Mouse (Mus musculus) MEL (cell line): ENCODE measurements around the gene Shtn1. TPM values are rescaled to one million over a fixed set of nuclear protein-coding genes. Genes with fewer than 3 reads are reported as not detected.

Source experiments
- DNase-seq: peaks from one replicate; pipeline ENCODE4 v3.0.0; 2011; ENCODE audit warnings: low read depth, low spot score
- H3K27ac ChIP-seq: 2 replicates; pipeline ENCODE4 v1.5.1; 2012; ENCODE audit warnings: low read depth, mild to moderate bottlenecking, control low read depth, low read length, moderate library complexity; ENCODE audit not compliant: control insufficient read depth
- H3K27me3 ChIP-seq, 2 experiments: fragments of 150-350 bp in 1 of 2; sonication (generic) in 1 of 2; 2 replicates each; pipeline ENCODE4 v1.6.1; 2012; ENCODE audit warnings: low read length in 2 of 2, mild to moderate bottlenecking in 2 of 2, improper control_type of control experiment in 1 of 2, moderate library complexity in 1 of 2; ENCODE audit not compliant: insufficient read depth in 2 of 2, control insufficient read depth in 1 of 2
- H3K36me3 ChIP-seq, 2 experiments: 2 replicates each; pipeline ENCODE4 v1.6.1; 2012 to 2014; ENCODE audit warnings: low read length in 2 of 2, improper control_type of control experiment in 1 of 2, inconsistent platforms in 1 of 2, mild to moderate bottlenecking in 1 of 2; ENCODE audit not compliant: insufficient read depth in 2 of 2, control insufficient read depth in 1 of 2
- H3K4me1 ChIP-seq, 2 experiments: fragments of 150-350 bp in 1 of 2; sonication (generic) in 1 of 2; 2 replicates each; pipeline ENCODE4 v1.6.1; 2012; ENCODE audit warnings: low read length in 2 of 2, improper control_type of control experiment in 1 of 2, mild to moderate bottlenecking in 1 of 2; ENCODE audit not compliant: insufficient read depth in 2 of 2, control insufficient read depth in 1 of 2
- H3K4me3 ChIP-seq, 2 experiments: fragments of 150-350 bp in 1 of 2; sonication (generic) in 1 of 2; 2 replicates each; pipeline ENCODE4 v1.5.1; 2012; ENCODE audit warnings: low read depth in 2 of 2, low read length in 2 of 2, mild to moderate bottlenecking in 2 of 2, moderate library complexity in 2 of 2, control low read depth in 1 of 2, improper control_type of control experiment in 1 of 2; ENCODE audit not compliant: control insufficient read depth in 1 of 2, insufficient read depth in 1 of 2
- H3K79me2 ChIP-seq: 2 replicates; pipeline ENCODE4 v1.6.1; 2012; ENCODE audit warnings: mild to moderate bottlenecking, low read length, moderate library complexity; ENCODE audit not compliant: control insufficient read depth, poor library complexity, insufficient read depth
- H3K9ac ChIP-seq: 2 replicates; pipeline ENCODE4 v1.6.1; 2012; ENCODE audit warnings: low read depth, mild to moderate bottlenecking, control low read depth, low read length, moderate library complexity; ENCODE audit not compliant: control insufficient read depth, poor library complexity, severe bottlenecking
- H3K9me3 ChIP-seq: fragments of 150-350 bp; sonication (generic); replicated peaks from 2 replicates; pipeline ENCODE4 v1.6.1; 2012; ENCODE audit warnings: mild to moderate bottlenecking, low read length, improper control_type of control experiment, moderate library complexity; ENCODE audit not compliant: insufficient read depth
- E2F4 ChIP-seq: IDR thresholded peaks from 2 replicates; pipeline ENCODE4 v1.6.1; 2011; ENCODE audit warnings: low read depth, low read length, improper control_type of control experiment, borderline replicate concordance
- EP300 ChIP-seq, 2 experiments: IDR thresholded peaks; 2 replicates each; pipeline ENCODE4 v1.6.1; 2011; ENCODE audit warnings: improper control_type of control experiment in 2 of 2, low read length in 2 of 2, low read depth in 1 of 2, mild to moderate bottlenecking in 1 of 2
- HCFC1 ChIP-seq: IDR thresholded peaks from 2 replicates; pipeline ENCODE4 v1.6.1; 2012; ENCODE audit warnings: low read depth, mild to moderate bottlenecking, inconsistent platforms, low read length, improper control_type of control experiment, moderate library complexity
- KAT2A ChIP-seq: conservative IDR thresholded peaks from 2 replicates; pipeline ENCODE4 v1.6.1; 2012; ENCODE audit warnings: low read depth, low read length, improper control_type of control experiment, inconsistent platforms
- MAX ChIP-seq: IDR thresholded peaks from 2 replicates; pipeline ENCODE4 v1.6.1; 2011; ENCODE audit warnings: low read length, improper control_type of control experiment
- MAZ ChIP-seq: IDR thresholded peaks from 2 replicates; pipeline ENCODE4 v1.6.1; 2012; ENCODE audit warnings: low read depth, mild to moderate bottlenecking, inconsistent platforms, low read length, improper control_type of control experiment
- MXI1 ChIP-seq: IDR thresholded peaks from 2 replicates; pipeline ENCODE4 v1.6.1; 2011; ENCODE audit warnings: mild to moderate bottlenecking, low read depth, low read length, improper control_type of control experiment
- MYB ChIP-seq: IDR thresholded peaks from 2 replicates; pipeline ENCODE4 v1.6.1; 2011; ENCODE audit warnings: mild to moderate bottlenecking, low read depth, low read length, improper control_type of control experiment
- MYC ChIP-seq: IDR thresholded peaks from 2 replicates; pipeline ENCODE4 v1.6.1; 2011; ENCODE audit warnings: low read depth, mild to moderate bottlenecking, low read length, improper control_type of control experiment, moderate library complexity
- NELFE ChIP-seq: IDR thresholded peaks from 2 replicates; pipeline ENCODE4 v1.6.1; 2011; ENCODE audit warnings: low read depth, low read length, improper control_type of control experiment
- POLR2AphosphoS5 ChIP-seq: IDR thresholded peaks from 2 replicates; pipeline ENCODE4 v1.6.1; 2012; ENCODE audit warnings: low read depth, borderline replicate concordance, mild to moderate bottlenecking, inconsistent platforms, low read length, moderate library complexity, mixed read lengths
- RCOR1 ChIP-seq: IDR thresholded peaks from 2 replicates; pipeline ENCODE4 v1.6.1; 2012; ENCODE audit warnings: low read depth, mild to moderate bottlenecking, inconsistent platforms, low read length, improper control_type of control experiment
- SIN3A ChIP-seq: IDR thresholded peaks from 2 replicates; pipeline ENCODE4 v1.6.1; 2012; ENCODE audit warnings: low read length, improper control_type of control experiment, inconsistent platforms
- TCF12 ChIP-seq: IDR thresholded peaks from 2 replicates; pipeline ENCODE4 v1.6.1; 2014; ENCODE audit warnings: low read depth, mild to moderate bottlenecking, inconsistent platforms, low read length, improper control_type of control experiment, moderate library complexity
- UBTF ChIP-seq: IDR thresholded peaks from 2 replicates; pipeline ENCODE4 v1.6.1; 2012; ENCODE audit warnings: low read depth, mild to moderate bottlenecking, inconsistent platforms, low read length, improper control_type of control experiment, moderate library complexity, borderline replicate concordance; ENCODE audit not compliant: insufficient read depth
- USF2 ChIP-seq, 2 experiments: IDR thresholded peaks; 2 replicates each; pipeline ENCODE4 v1.6.1; 2011 to 2012; ENCODE audit warnings: improper control_type of control experiment in 2 of 2, low read length in 2 of 2, borderline replicate concordance in 1 of 2, inconsistent platforms in 1 of 2, low read depth in 1 of 2, mild to moderate bottlenecking in 1 of 2; ENCODE audit not compliant: insufficient read depth in 1 of 2
- ZC3H11A ChIP-seq: IDR thresholded peaks from 2 replicates; pipeline ENCODE4 v1.6.1; 2012; ENCODE audit warnings: low read depth, mild to moderate bottlenecking, inconsistent platforms, low read length, improper control_type of control experiment
- polyA plus RNA-seq, 2 experiments: library from polyadenylated mRNA; stranded (reverse) in 1 of 2; unstranded in 1 of 2; fragments of >175 nt in 1 of 2; fragments of >200 nt in 1 of 2; gene quantifications; 2 replicates each; pipeline versions ENCODE4 v1.2.1 to v1.2.4; 2012; ENCODE audit warnings: low replicate concordance in 2 of 2, low read depth in 1 of 2; ENCODE audit not compliant: insufficient read length in 2 of 2, insufficient read depth in 1 of 2, missing spikeins in 1 of 2
- total RNA-seq: library from RNA; depleted of rRNA; stranded (reverse); fragments of 300-350 nt; gene quantifications from 2 replicates; pipeline ENCODE4 v1.2.3, GENCODE M21; 2012; rRNA removed

The Shtn1 gene
- total RNA-seq (0.10 TPM in 1 of 2 replicates, not detected in the other), polyA plus RNA-seq (under 1 TPM in 1 of 2 experiments, not detected in 1; 0.17 TPM)

DNA sequence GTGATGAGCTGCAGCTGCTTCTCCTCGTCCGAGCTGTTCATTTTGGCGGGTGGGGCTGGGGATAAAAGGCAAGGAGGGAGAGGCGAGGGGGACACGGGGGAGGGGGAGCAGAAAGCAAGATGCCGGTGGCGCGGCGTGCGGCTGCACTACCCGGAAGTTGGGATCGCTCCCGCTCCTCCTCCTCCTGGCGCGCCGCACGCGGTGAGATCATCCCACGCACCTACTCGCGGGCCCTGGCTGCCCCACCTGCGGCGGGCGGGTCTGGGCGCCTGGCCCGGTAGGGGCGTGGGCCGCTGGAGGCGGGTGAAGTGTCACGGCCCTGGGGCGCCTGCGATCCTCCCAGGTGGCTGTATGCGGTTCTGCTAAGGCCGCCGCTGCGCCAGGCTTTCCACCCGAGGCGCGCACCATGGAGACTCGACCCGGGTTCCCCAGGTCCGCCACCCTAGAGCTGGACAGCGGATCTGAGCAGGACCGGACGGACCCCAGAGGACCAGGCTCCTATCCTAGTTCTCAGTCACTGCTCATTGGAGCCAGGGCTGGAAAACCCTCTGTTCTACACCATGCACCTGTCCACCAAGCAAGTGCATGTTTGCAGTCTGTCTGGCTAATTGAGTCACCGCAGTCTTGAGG lies at the start of gene Shtn1:
Gene Shtn1 (minus strand): TSS at position 629 of the 630 bp plus-strand sequence.
- H3K27ac ChIP-seq, result no peak within 1 kb of the TSS
- no peak within 1 kb of the TSS for H3K9ac ChIP-seq
- no peaks in the 10 kb centered on the region for H3K79me2 ChIP-seq
- H3K9me3 ChIP-seq, result no peaks in the 10 kb centered on the region
- TF ChIP-seq MYC, result no peak
- TF ChIP-seq RCOR1, result no peak
- TF ChIP-seq TCF12, result no peak
- no peak for TF ChIP-seq MAX
- no peak for TF ChIP-seq ZC3H11A
- no peak for TF ChIP-seq E2F4
- TF ChIP-seq MAZ, result no peak
- no peak for TF ChIP-seq EP300 (IDR thresholded peaks at IDR 0.05; ENCODE audit: low read depth in 1 of 2, low read length in 2 of 2)
- TF ChIP-seq MYB, result no peak
- no peak for TF ChIP-seq UBTF
- no peak for TF ChIP-seq MXI1
- TF ChIP-seq NELFE, result no peak
- no peaks in the 10 kb centered on the region for H3K4me1 ChIP-seq
- no peak for DNase-seq
- H3K4me3 ChIP-seq, result no peak within 1 kb of the TSS
- peaks cover 0 to 1% of the 10 kb centered on the region in 2 experiments; a peak in 1 of 4 replicates for H3K27me3 ChIP-seq
- H3K36me3 ChIP-seq, result no peaks in the 10 kb centered on the region

DNA sequence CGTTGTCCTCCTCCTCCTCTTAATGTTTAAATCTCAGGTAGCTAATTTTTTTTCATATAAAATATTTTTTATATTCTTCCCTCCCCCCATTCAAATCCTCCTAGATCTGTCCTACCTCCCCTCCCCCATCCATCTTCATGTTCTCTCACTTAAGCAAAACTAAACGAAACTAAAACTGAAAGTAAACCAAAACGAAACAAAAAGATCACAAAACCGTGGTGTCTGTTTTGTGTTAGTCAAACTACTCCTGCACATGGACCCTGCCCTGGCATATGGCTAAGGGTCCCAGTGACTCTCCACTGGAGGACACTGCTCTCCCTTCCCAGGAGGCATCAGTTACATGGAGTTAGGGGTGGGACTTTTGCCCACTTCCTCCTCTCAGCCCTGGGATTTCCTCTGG lies 38.3 kb upstream of the Shtn1 start:
- Histone ChIP-seq H3K4me3 (peak overlapping the region; percentile 45 to 71), H3K79me2 (no peaks in the 10 kb centered on the region), H3K9ac (no peak overlapping the region), H3K27me3 (no peaks in the 10 kb centered on the region), H3K9me3 (no peaks in the 10 kb centered on the region), H3K36me3 (no peaks in the 10 kb centered on the region), H3K27ac (no peak overlapping the region), H3K4me1 (no peaks in the 10 kb centered on the region)
- TF ChIP-seq MYB, result no peak
- no peak for TF ChIP-seq MXI1
- TF ChIP-seq HCFC1, result no peak
- TF ChIP-seq USF2 (IDR thresholded peaks at IDR 0.05; ENCODE audit: borderline replicate concordance in 1 of 2, insufficient read depth in 1 of 2, low read depth in 1 of 2, low read length in 2 of 2), result no peak
- no peak for TF ChIP-seq KAT2A
- TF ChIP-seq SIN3A, result no peak
- TF ChIP-seq POLR2AphosphoS5, result no peak
- no peak for DNase-seq
